Mouse (Mus musculus): ENCODE measurements around the gene Mrgprb4.

Gene Mrgprb4

GRCm38 (mm10) chr7:48199188-48199587 lies at the start of gene Mrgprb4:
Gene Mrgprb4, minus strand, starts transcription at chr7:48199288.
- DNase-seq = no peak

- no peak for DNase-seq
Observed at GRCm38 (mm10) chr7:48226114-48226513, 27.0 kb upstream of the Mrgprb4 start.

GRCm38 (mm10) chr7:48225065-48225464 lies 26.0 kb upstream of the Mrgprb4 start:
- DNase-seq = no peak

DNA sequence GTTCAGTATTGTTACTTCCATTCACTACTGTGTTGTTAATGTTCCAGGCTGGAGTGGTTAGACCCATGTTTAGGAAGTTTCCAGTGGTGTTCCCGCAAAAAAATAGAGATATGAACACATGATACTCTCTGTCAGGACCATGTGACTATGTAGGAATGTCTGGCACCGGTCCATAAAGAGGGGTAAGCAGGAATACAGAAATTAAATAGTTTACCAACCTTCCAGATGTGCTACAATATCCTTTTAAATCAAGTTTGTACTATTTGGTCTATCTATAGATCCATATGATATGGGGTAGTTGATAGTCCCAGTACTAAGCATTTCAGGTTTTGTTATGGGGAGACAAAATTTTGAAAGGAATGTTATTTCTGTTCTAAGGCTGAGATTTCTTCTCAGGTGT lies 30.2 kb downstream of the Mrgprb4 start, which contains the start of gene Mrgprb5:
Gene Mrgprb5, minus strand, starts transcription at position 101 of the 400 bp plus-strand sequence.
- no peak for DNase-seq

DNA sequence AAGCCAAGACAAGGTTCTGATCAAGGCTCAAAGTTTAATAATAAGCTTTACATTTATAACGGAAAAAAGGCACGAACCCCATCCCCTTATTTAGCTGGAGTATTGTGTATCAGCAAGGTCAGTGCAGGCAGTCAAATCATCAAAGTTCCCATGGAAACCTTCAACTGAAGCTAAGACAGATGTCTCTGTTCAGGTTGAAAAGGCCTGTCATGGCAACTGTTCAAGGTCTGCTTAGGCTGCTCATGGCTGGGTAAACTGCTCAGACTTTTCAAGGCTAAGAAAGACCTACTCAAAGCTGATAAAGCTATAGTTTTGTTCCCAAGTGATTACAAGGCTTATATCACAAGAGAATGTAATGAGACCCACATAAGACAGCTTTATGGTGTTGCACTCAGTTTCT lies 31.6 kb downstream of the Mrgprb4 start:
- no peak for DNase-seq
